Mouse (Mus musculus) C2C12 (cell line): ENCODE measurements at regions not wholly inside any gene's neighbourhood (a gene's known extent, or its start where the extent isn't known, plus 50 kb on each side); places are given as distances from the start of the nearest gene placed in this dataset.

Source experiments
- CEBPB ChIP-seq: IDR thresholded peaks from one replicate; pipeline ENCODE4 v1.6.1; 2011; ENCODE audit warnings: low read depth, mild to moderate bottlenecking, control low read depth, moderate library complexity
- CTCF ChIP-seq: IDR thresholded peaks from one replicate; pipeline ENCODE4 v1.5.1; 2011; ENCODE audit not compliant: control insufficient read depth, insufficient read depth, insufficient read length
- FOSL1 ChIP-seq: IDR thresholded peaks from one replicate; pipeline ENCODE4 v1.8.0; 2011; ENCODE audit warnings: mild to moderate bottlenecking, low read length; ENCODE audit not compliant: poor library complexity, insufficient read depth, severe bottlenecking
- MAX ChIP-seq: IDR thresholded peaks from one replicate; pipeline ENCODE4 v1.6.1; 2011; ENCODE audit warnings: mild to moderate bottlenecking, control low read depth
- MYOD1 ChIP-seq: IDR thresholded peaks from one replicate; pipeline ENCODE4 v1.6.1; 2011; ENCODE audit warnings: low read depth; ENCODE audit not compliant: control insufficient read depth, insufficient read length
- MYOG ChIP-seq: IDR thresholded peaks from one replicate; pipeline ENCODE4 v1.6.1; 2011; ENCODE audit not compliant: control insufficient read depth, insufficient read length; ENCODE audit errors: extremely low read depth
- USF1 ChIP-seq: IDR thresholded peaks from one replicate; pipeline ENCODE4 v1.6.1; 2011; ENCODE audit warnings: low read depth, mild to moderate bottlenecking, control low read depth, moderate library complexity

DNA sequence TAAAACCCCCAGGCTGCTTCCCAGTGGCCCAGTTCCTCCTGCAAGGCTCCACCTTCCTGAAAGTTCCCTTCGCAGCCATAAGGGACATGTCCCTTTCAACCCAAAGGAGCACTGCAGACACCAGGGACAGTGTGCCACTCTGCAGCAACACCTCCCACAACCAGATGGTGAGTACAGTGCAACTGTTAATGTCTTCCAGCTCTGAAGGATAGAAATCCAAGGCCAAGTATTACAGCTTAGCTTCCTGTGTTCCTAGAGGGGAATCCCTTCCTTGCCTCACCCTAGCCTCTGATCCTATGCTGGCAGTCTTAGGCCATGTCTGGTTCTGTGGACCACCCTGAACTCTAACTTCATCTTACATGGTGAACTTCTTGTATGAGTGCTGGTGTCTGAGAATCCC, 187.2 kb downstream of the Satb1 start:
- TF ChIP-seq CTCF (no peak), MYOD1 (no peak), MAX (no peak), USF1 (no peak), CEBPB (no peak), MYOG (no peak), FOSL1 (no peak)
